ENCODE assay signal across 22 mouse cellular contexts in the genomic region with DNA sequence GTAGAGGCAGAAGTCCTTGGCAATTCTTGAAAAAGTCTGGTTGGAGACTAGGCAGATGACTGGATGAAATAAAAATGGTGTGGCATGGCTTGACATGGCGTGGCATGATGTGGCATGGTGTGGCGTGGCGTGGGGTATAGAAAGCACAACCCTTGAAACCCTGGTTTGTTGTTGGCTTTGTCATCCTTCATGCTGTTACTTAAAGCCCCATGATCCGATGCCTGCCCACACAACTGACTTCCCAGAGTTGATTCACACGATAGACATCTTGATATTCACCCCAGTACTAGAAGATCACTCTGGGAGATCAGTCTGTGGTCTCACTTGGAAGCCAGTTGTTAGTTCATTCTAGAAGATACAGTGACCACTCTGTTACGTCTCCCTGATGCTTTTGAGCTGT. TPM values are rescaled to one million over a fixed set of nuclear protein-coding genes. Genes with fewer than 3 reads are reported as not detected.
DNase-seq lines count a peak whose midpoint lies in the region; ATAC-seq and TF ChIP-seq lines count a peak whose summit lies in the region.
"Had no signal": no experiment of that assay in that cellular context is flagged by ENCODE, and none has a peak within 500 bp of the region (broad histone marks: within the 10 kb centered on the region; RNA-seq: fewer than 3 reads in every experiment).

No protein-coding gene starts in this region.

- no peak overlapping the region for H3K9ac ChIP-seq in lung, embryonic 16.5 days (ENCODE audit: low read length)
- H3K9ac ChIP-seq in intestine, embryonic 15.5 days, result no peak overlapping the region
- H3K9ac ChIP-seq in midbrain, embryonic 16.5 days (ENCODE audit: low read depth, low read length), result no peak overlapping the region
- H3K9ac ChIP-seq: embryonic facial prominence, embryonic 15.5 days; forebrain, embryonic 12.5 days; heart, embryonic 15.5 days; hindbrain, embryonic 15.5 days had no signal

- H3K36me3 ChIP-seq in lung, embryonic 16.5 days (ENCODE audit: control insufficient read depth, insufficient read depth, low read length), result no peaks in the 10 kb centered on the region
- H3K36me3 ChIP-seq in intestine, embryonic 15.5 days, result no peaks in the 10 kb centered on the region
- no peaks in the 10 kb centered on the region for H3K36me3 ChIP-seq in small intestine, adult 2 months (ENCODE audit: control insufficient read depth, insufficient read depth, low read length)
- H3K36me3 ChIP-seq in midbrain, embryonic 16.5 days (ENCODE audit: control insufficient read depth, insufficient read depth, low read length), result no peaks in the 10 kb centered on the region
- H3K36me3 ChIP-seq: embryonic facial prominence, embryonic 15.5 days; forebrain, embryonic 12.5 days; heart, embryonic 15.5 days; hindbrain, embryonic 15.5 days had no signal

- ATAC-seq in lung, embryonic 16.5 days (ENCODE audit: low read depth), result no peak
- no peak for ATAC-seq in intestine, embryonic 15.5 days
- no peak for ATAC-seq in midbrain, embryonic 16.5 days
- ATAC-seq: forebrain, embryonic 16.5 days had no signal

- no peaks in the 10 kb centered on the region for H3K4me1 ChIP-seq in lung, embryonic 16.5 days (replicated peaks; ENCODE audit: control insufficient read depth, insufficient read depth, low read length)
- H3K4me1 ChIP-seq in lung, adult 2 months (ENCODE audit: control insufficient read depth, insufficient read depth, low read length), result no peaks in the 10 kb centered on the region
- peaks cover 10% of the 10 kb centered on the region for H3K4me1 ChIP-seq in intestine, embryonic 15.5 days (replicated peaks)
- H3K4me1 ChIP-seq in small intestine, adult 2 months (ENCODE audit: control insufficient read depth, insufficient read depth, insufficient read length, low read length), result peaks cover 38% of the 10 kb centered on the region; the same call in 1 of the 2 replicates
- H3K4me1 ChIP-seq in midbrain, embryonic 16.5 days (ENCODE audit: control insufficient read depth, insufficient read depth, low read length), result no peaks in the 10 kb centered on the region
- H3K4me1 ChIP-seq: embryonic facial prominence, embryonic 15.5 days; forebrain, embryonic 12.5 days; hindbrain, embryonic 15.5 days had no signal

- H3K27me3 ChIP-seq in lung, embryonic 16.5 days (ENCODE audit: control insufficient read depth, insufficient read depth, low read depth, low read length), result no peaks in the 10 kb centered on the region
- H3K27me3 ChIP-seq in intestine, embryonic 15.5 days (replicated peaks), result no peaks in the 10 kb centered on the region
- H3K27me3 ChIP-seq in small intestine, adult 2 months (ENCODE audit: control insufficient read depth, insufficient read depth, low read length), result no peaks in the 10 kb centered on the region
- no peaks in the 10 kb centered on the region for H3K27me3 ChIP-seq in midbrain, embryonic 16.5 days (ENCODE audit: control insufficient read depth, insufficient read depth, low read depth, low read length)
- H3K27me3 ChIP-seq: embryonic facial prominence, embryonic 15.5 days; forebrain, embryonic 12.5 days; heart, embryonic 15.5 days; hindbrain, embryonic 15.5 days had no signal

- H3K9me3 ChIP-seq in lung, embryonic 16.5 days (ENCODE audit: control insufficient read depth, low read length), result no peaks in the 10 kb centered on the region
- no peaks in the 10 kb centered on the region for H3K9me3 ChIP-seq in intestine, embryonic 15.5 days
- no peaks in the 10 kb centered on the region for H3K9me3 ChIP-seq in midbrain, embryonic 16.5 days (replicated peaks; ENCODE audit: control insufficient read depth, low read length, poor library complexity, severe bottlenecking)
- H3K9me3 ChIP-seq: embryonic facial prominence, embryonic 15.5 days; forebrain, embryonic 12.5 days; heart, embryonic 15.5 days; hindbrain, embryonic 15.5 days had no signal

- H3K4me2 ChIP-seq in lung, embryonic 16.5 days (ENCODE audit: low read depth, low read length), result no peak overlapping the region
- no peak overlapping the region for H3K4me2 ChIP-seq in intestine, embryonic 15.5 days (replicated peaks)
- H3K4me2 ChIP-seq in midbrain, embryonic 16.5 days (ENCODE audit: low read length), result no peak overlapping the region
- H3K4me2 ChIP-seq: embryonic facial prominence, embryonic 15.5 days; forebrain, embryonic 12.5 days; heart, embryonic 11.5 days; heart, embryonic 15.5 days; hindbrain, embryonic 15.5 days had no signal

- no peak for TF ChIP-seq CTCF in lung, adult 2 months (IDR thresholded peaks at IDR 0.05; ENCODE audit: insufficient read depth, low read length)
- no peak for TF ChIP-seq CTCF in small intestine, adult 2 months (IDR thresholded peaks at IDR 0.05; ENCODE audit: extremely low read depth, insufficient read length, insufficient replicate concordance, low read depth, low read length)

- H3K27ac ChIP-seq in lung, embryonic 16.5 days (ENCODE audit: low read length), result peak overlapping the region; percentile 33; the same call in 1 of the 2 replicates
- H3K27ac ChIP-seq in intestine, embryonic 15.5 days, result peak overlapping the region; percentile 38; the same call in 1 of the 2 replicates
- H3K27ac ChIP-seq in small intestine, adult 2 months (ENCODE audit: insufficient read depth, low read depth, low read length), result peak overlapping the region; percentile 99
- no peak overlapping the region for H3K27ac ChIP-seq in midbrain, embryonic 16.5 days (ENCODE audit: low read length)
- H3K27ac ChIP-seq: embryonic facial prominence, embryonic 15.5 days; forebrain, embryonic 12.5 days; heart, adult 2 months; heart, embryonic 15.5 days; hindbrain, embryonic 15.5 days had no signal

- no peak for DNase-seq in lung, adult 2 months
- peak; percentile 20 for DNase-seq in CD4-positive helper T cell, adult 2 months (ENCODE audit: low read depth, low spot score)
- no peak for DNase-seq in adrenal gland, postnatal 36 days
- DNase-seq: adrenal gland, postnatal 25 days; B cell, adult 2 months; cerebellum, adult 8-10 months; cerebellum, postnatal 14 days; embryo, embryonic 11 days; gastrocnemius, postnatal 14 days; heart, adult 2 months; heart, postnatal 36 days had no signal

- TF ChIP-seq POLR2A in lung, adult 2 months (IDR thresholded peaks at IDR 0.05; ENCODE audit: borderline replicate concordance, extremely low read depth, low read depth, low read length), result no peak
- TF ChIP-seq POLR2A in small intestine, adult 2 months (IDR thresholded peaks at IDR 0.05; ENCODE audit: low read depth, low read length), result no peak

- H3K4me3 ChIP-seq in lung, embryonic 16.5 days (ENCODE audit: low read length), result no peak overlapping the region
- H3K4me3 ChIP-seq in lung, adult 2 months (replicated peaks; ENCODE audit: extremely low read depth, low read depth, low read length), result no peak overlapping the region
- no peak overlapping the region for H3K4me3 ChIP-seq in intestine, embryonic 15.5 days (replicated peaks)
- H3K4me3 ChIP-seq in small intestine, adult 2 months (ENCODE audit: low read depth, low read length), result no peak overlapping the region
- no peak overlapping the region for H3K4me3 ChIP-seq in midbrain, embryonic 16.5 days (ENCODE audit: low read depth, low read length)
- H3K4me3 ChIP-seq: embryonic facial prominence, embryonic 15.5 days; forebrain, embryonic 12.5 days; heart, adult 2 months; heart, embryonic 15.5 days; hindbrain, embryonic 15.5 days had no signal

- WGBS in lung, embryonic 16.5 days, result 87% methylated on average over 6 of the region's 6 CpGs
- WGBS in lung, adult 2 months, result 89% methylated on average over 6 of the region's 6 CpGs
- 92% methylated on average over 6 of the region's 6 CpGs for WGBS in intestine, embryonic 15.5 days
- WGBS in small intestine, adult 2 months, result 83% methylated on average over 6 of the region's 6 CpGs
- 91% methylated on average over 6 of the region's 6 CpGs for WGBS in midbrain, embryonic 16.5 days

RNA-seq across cellular contexts. Expression of gene Muc13, which starts 16.2 kb away (rescaled TPM):
- polyA plus RNA-seq in lung, embryonic 16.5 days (2015; fragmentation: Nextera tagmentation; extraction: Ambion mirVana), result 0.05 and 0.20 TPM in 2 replicates
- polyA plus RNA-seq in lung, adult 2 months (2012; rRNA removed), result 0.25 and 5.1 TPM in 2 replicates
- 209 and 261 TPM in 2 replicates for polyA plus RNA-seq in intestine, embryonic 15.5 days (2015; fragmentation: Nextera tagmentation; extraction: Ambion mirVana)
- 2,067 and 2,412 TPM in 2 replicates for polyA plus RNA-seq in small intestine, adult 2 months (2012; rRNA removed)
- polyA plus RNA-seq in midbrain, embryonic 16.5 days (2015; fragmentation: Nextera tagmentation; extraction: Ambion mirVana), result not detected in 2 replicates
- not detected for total RNA-seq in adrenal gland, postnatal 36 days (2021)
- total RNA-seq: adrenal gland, adult 2 months; adrenal gland, postnatal 25 days; gastrocnemius, postnatal 14 days; heart, adult 2 months had no signal

RNA-seq across cellular contexts. Expression of gene Itgb5, which starts 51.9 kb away (rescaled TPM):
- 9.8 and 10.9 TPM in 2 replicates for polyA plus RNA-seq in lung, embryonic 16.5 days (2015; fragmentation: Nextera tagmentation; extraction: Ambion mirVana)
- polyA plus RNA-seq in lung, adult 2 months (2012; rRNA removed), result 114 and 144 TPM in 2 replicates
- 35.8 and 36.1 TPM in 2 replicates for polyA plus RNA-seq in intestine, embryonic 15.5 days (2015; fragmentation: Nextera tagmentation; extraction: Ambion mirVana)
- 36.3 and 80.3 TPM in 2 replicates for polyA plus RNA-seq in small intestine, adult 2 months (2012; rRNA removed)
- 13.5 and 15.1 TPM in 2 replicates for polyA plus RNA-seq in midbrain, embryonic 16.5 days (2015; fragmentation: Nextera tagmentation; extraction: Ambion mirVana)
- total RNA-seq in adrenal gland, postnatal 36 days (2021), result 100 to 1,000 TPM; 178 to 230 TPM

Comparison
In these comparisons a context has a peak if more than half of its experiments do, and no peak if none do; other contexts are left out.
1. RNA of gene Muc13, which starts 16.2 kb away (polyA plus RNA-seq): 2,067 to 2,412 TPM in small intestine, adult 2 months and 209 to 261 TPM in intestine, embryonic 15.5 days; 0.25 to 5.1 TPM in lung, adult 2 months, 0.05 to 0.20 TPM in lung, embryonic 16.5 days and not detected in midbrain, embryonic 16.5 days; every median in the first group is over 10 times any median in the second.